Mouse (Mus musculus): Measurements from ENCODE around the gene Pard3b. TPM values are rescaled to one million over a fixed set of nuclear protein-coding genes. Genes with fewer than 3 reads are reported as not detected.

Pard3b gene
- polyA plus RNA-seq (2012; ENCODE audit: insufficient read depth, low replicate concordance) = 5.2 and 5.6 TPM in 2 replicates

DNA sequence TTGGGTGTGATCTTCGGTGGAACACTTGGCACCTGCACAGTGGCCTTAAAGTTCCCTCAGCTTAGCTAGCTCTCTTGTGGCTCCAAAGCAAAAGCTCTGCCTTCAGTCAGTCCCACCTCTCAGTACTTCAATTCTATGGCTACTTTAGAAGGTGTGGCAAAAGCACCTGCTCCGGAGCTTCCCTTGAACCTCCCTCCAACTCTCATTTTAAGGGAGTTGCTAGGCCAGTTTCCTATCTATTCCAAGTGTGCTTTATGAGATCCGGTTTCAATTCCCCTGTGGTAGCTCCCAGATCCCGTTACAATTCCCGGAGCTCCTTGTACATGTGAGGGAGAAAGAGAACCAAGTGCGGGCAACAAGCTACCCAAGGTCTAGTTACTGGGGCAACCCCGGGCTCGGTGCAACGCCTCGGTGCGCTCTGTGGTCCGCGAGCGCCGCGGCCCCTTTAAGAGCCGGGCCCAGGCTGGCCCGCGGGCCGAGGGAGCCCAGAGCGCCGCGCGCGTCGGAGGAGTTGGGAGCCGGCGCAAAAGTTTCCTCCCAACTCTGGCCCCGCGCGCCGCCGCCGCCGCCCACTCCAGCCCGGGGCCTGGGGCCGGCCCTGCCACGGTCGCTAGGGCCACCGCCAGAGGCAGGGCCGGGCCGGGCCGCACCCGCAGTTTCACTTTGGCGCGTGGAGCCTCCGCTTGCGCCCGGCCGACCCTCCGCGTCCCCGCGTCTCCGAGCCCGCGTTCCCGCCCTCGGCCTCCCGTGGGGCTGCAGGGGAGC, at the start of gene Pard3b:
Gene Pard3b, plus strand, starts transcription at position 478 of the 765 bp plus-strand sequence.
- Histone ChIP-seq H3K9me3 (no peaks in the 10 kb centered on the region), H3K4me3 (replicated peaks) (peak within 1 kb of the TSS; percentile 98), H3K36me3 (replicated peaks; ENCODE audit: low read length) (no peaks in the 10 kb centered on the region), H3K27me3 (replicated peaks) (no peaks in the 10 kb centered on the region), H3K4me1 (peaks cover 60% of the 10 kb centered on the region)
- TF ChIP-seq FLI1 (IDR thresholded peaks at IDR 0.05; ENCODE audit: low read length) (no peak), GATA1 (IDR thresholded peaks at IDR 0.05; ENCODE audit: borderline replicate concordance, low read length) (no peak)

DNA sequence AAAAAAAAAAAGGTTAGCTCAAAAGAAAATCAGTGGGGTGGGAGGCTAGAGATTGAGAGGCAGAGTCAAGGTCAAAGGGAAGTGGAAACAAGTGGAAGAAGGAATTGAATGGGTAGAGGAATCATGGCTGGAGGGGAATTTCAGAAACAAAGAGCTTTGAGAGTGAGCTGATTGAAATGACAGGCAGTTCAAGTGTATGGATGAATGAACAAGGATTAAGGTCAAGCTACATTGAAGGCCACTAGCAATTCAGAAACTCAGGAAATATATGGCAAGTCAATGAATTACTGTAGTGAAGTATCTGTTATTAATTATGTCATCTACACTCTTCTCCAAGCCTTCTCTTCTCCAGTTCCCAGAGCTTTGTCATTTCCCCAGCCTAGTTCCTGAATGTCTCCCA, 22.4 kb upstream of the Pard3b start:
- Histone ChIP-seq H3K4me3 (replicated peaks) (no peak overlapping the region), H3K9me3 (no peaks in the 10 kb centered on the region), H3K27me3 (replicated peaks) (no peaks in the 10 kb centered on the region), H3K4me1 (peaks cover 19% of the 10 kb centered on the region), H3K36me3 (replicated peaks; ENCODE audit: low read length) (no peaks in the 10 kb centered on the region)
- TF ChIP-seq GATA1 (IDR thresholded peaks at IDR 0.05; ENCODE audit: borderline replicate concordance, low read length) = no peak
- TF ChIP-seq FLI1 (IDR thresholded peaks at IDR 0.05; ENCODE audit: low read length) = no peak

GRCm38 (mm10) chr1:61620651-61621050, 18.0 kb upstream of the Pard3b start:
- Histone ChIP-seq H3K27me3 (replicated peaks) (no peaks in the 10 kb centered on the region), H3K4me3 (replicated peaks) (no peak overlapping the region), H3K4me1 (peaks cover 22% of the 10 kb centered on the region), H3K36me3 (replicated peaks; ENCODE audit: low read length) (no peaks in the 10 kb centered on the region), H3K9me3 (no peaks in the 10 kb centered on the region)
- TF ChIP-seq GATA1 (IDR thresholded peaks at IDR 0.05; ENCODE audit: borderline replicate concordance, low read length) (no peak), FLI1 (IDR thresholded peaks at IDR 0.05; ENCODE audit: low read length) (no peak)

DNA sequence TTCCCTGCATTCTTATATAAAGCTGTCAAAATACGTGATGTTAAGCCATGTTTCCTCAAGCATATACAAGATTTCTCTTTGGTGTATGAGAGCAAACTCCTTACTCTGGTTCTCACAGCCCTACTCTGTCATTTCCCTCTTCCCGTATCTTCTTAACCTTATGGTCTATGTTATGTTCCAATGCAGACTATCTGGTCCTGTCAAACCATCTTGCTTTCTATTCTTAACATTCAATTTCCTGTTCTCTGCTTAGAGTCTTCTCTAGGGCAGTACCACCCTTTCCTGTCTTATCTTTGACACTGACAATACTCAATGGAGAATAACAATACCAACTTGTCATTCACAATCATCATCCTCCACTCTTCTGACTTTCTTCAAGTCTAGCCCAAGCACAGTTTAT, 8.8 kb upstream of the Pard3b start:
- Histone ChIP-seq H3K27me3 (replicated peaks) (no peaks in the 10 kb centered on the region), H3K4me1 (peaks cover 65% of the 10 kb centered on the region), H3K4me3 (replicated peaks) (peak overlapping the region; percentile 11), H3K36me3 (replicated peaks; ENCODE audit: low read length) (no peaks in the 10 kb centered on the region), H3K9me3 (no peaks in the 10 kb centered on the region)
- TF ChIP-seq GATA1 (IDR thresholded peaks at IDR 0.05; ENCODE audit: borderline replicate concordance, low read length) (no peak; the same call in 2 of the 3 replicates), FLI1 (IDR thresholded peaks at IDR 0.05; ENCODE audit: low read length) (no peak)

GRCm38 (mm10) chr1:61639114-61640093, 780 bp downstream of the Pard3b start:
- no peaks in the 10 kb centered on the region for H3K27me3 ChIP-seq (replicated peaks)
- H3K9me3 ChIP-seq = no peaks in the 10 kb centered on the region
- no peaks in the 10 kb centered on the region for H3K36me3 ChIP-seq (replicated peaks; ENCODE audit: low read length)
- H3K4me1 ChIP-seq = peaks cover 58% of the 10 kb centered on the region
- TF ChIP-seq GATA1 (IDR thresholded peaks at IDR 0.05; ENCODE audit: borderline replicate concordance, low read length) (no peak), FLI1 (IDR thresholded peaks at IDR 0.05; ENCODE audit: low read length) (no peak)
- H3K4me3 ChIP-seq (replicated peaks) = peak overlapping the region; percentile 98

- Histone ChIP-seq H3K9me3 (no peaks in the 10 kb centered on the region), H3K27me3 (replicated peaks) (no peaks in the 10 kb centered on the region), H3K4me1 (peaks cover 57% of the 10 kb centered on the region), H3K4me3 (replicated peaks) (no peak overlapping the region), H3K36me3 (replicated peaks; ENCODE audit: low read length) (no peaks in the 10 kb centered on the region)
- TF ChIP-seq GATA1 (IDR thresholded peaks at IDR 0.05; ENCODE audit: borderline replicate concordance, low read length) (no peak), FLI1 (IDR thresholded peaks at IDR 0.05; ENCODE audit: low read length) (no peak)
These were observed 3.3 kb downstream of the Pard3b start for GRCm38 (mm10) chr1:61641880-61642279.

DNA sequence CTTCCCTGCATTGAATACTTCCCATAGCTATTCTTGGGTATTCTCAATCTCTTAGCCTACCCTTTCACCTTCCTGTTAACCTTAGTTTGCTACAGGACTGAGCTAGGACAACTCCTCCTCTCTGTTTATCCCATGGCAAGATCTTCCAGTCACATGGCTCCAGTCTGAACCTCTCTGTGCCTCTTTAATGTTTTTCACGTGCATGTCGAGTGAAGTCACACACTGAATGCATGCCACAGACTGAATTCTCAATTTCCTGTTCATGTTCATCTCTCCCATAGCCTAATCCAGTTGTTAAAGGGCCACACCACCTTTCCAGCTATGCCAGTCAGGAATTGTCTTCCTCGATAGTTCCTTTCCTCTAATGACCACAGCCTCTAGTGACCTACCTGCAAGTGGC, 6.4 kb downstream of the Pard3b start:
- Histone ChIP-seq H3K4me3 (replicated peaks) (no peak overlapping the region), H3K9me3 (no peaks in the 10 kb centered on the region), H3K4me1 (peaks cover 48% of the 10 kb centered on the region), H3K27me3 (replicated peaks) (no peaks in the 10 kb centered on the region), H3K36me3 (replicated peaks; ENCODE audit: low read length) (no peaks in the 10 kb centered on the region)
- TF ChIP-seq FLI1 (IDR thresholded peaks at IDR 0.05; ENCODE audit: low read length) = no peak
- TF ChIP-seq GATA1 (IDR thresholded peaks at IDR 0.05; ENCODE audit: borderline replicate concordance, low read length) = no peak

DNA sequence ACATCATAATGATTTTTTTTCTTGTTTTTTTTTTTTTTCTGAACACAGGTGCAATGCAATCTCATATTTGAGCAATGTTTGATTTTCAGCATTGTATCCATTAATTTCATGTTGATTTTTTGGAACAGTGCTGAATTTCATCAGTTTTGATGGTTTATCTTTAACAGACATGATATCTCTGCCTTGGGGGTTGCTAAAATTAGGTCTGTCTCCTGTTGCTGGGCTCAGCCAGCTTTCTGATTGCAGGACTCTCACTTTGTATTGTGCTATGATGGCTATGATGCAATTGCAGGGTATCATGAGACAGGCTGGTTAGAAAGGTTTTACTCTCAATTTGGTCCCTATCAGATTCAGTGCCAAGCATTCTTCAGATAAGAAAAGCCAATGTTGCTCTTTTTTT, 11.3 kb downstream of the Pard3b start:
- Histone ChIP-seq H3K4me1 (peaks cover 42% of the 10 kb centered on the region), H3K4me3 (replicated peaks) (no peak overlapping the region), H3K9me3 (no peaks in the 10 kb centered on the region), H3K27me3 (replicated peaks) (no peaks in the 10 kb centered on the region), H3K36me3 (replicated peaks; ENCODE audit: low read length) (no peaks in the 10 kb centered on the region)
- TF ChIP-seq FLI1 (IDR thresholded peaks at IDR 0.05; ENCODE audit: low read length) (no peak), GATA1 (IDR thresholded peaks at IDR 0.05; ENCODE audit: borderline replicate concordance, low read length) (no peak)

DNA sequence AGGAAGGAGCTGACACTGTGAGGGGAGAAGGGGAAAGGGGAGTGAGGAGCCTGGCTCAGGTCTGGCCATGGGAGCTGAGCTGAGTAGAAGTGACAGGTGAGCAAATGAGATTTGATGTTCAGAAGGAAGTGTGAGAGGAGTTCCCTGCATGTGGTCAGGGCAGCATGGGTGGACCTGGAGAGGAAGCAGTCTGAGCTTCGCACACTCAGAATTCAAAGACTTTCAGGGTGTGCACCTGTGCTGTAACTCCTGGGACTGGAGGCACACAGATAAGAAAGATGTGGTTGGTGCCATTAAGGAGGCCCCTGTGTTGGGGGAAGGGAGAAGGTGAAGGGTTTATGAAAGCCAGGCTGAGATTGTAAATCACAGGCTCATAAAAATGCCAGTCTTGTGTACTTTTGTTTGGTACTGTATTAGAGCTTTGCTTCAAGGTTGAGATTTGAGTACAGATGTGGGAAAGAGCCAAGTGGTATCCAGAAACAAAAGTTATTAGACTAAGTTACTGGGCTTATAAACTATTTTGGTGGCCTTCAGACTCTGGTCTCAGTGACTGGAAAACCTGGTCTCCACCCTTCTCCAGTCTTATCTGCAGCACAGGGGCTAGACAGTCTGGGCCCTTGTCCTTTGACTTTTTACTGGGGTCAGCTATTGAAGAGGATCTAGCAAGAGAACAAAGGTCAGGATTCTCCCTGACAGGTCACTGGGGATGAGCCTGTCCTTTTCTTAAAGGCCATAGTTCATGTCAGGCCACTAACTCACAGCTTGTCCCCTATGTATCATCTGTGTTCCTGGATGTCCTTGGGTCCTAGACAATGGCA, 13.0 kb downstream of the Pard3b start:
- no peak overlapping the region for H3K4me3 ChIP-seq (replicated peaks)
- no peaks in the 10 kb centered on the region for H3K27me3 ChIP-seq (replicated peaks)
- H3K4me1 ChIP-seq = peaks cover 39% of the 10 kb centered on the region
- TF ChIP-seq FLI1 (IDR thresholded peaks at IDR 0.05; ENCODE audit: low read length) = no peak
- TF ChIP-seq GATA1 (IDR thresholded peaks at IDR 0.05; ENCODE audit: borderline replicate concordance, low read length) = no peak
- no peaks in the 10 kb centered on the region for H3K36me3 ChIP-seq (replicated peaks; ENCODE audit: low read length)
- no peaks in the 10 kb centered on the region for H3K9me3 ChIP-seq

Measured in megakaryocyte, embryonic 14.5 days (primary cell).